Mouse (Mus musculus) naive thymus-derived CD4-positive, alpha-beta T cell, adult 2 months (primary cell): Measurements from ENCODE around the gene Tmbim1.

ENCODE experiments used
- DNase-seq: peaks from one replicate; pipeline ENCODE4 v3.0.0-alpha.2; 2011; ENCODE audit warnings: low read depth

Gene Tmbim1

GRCm38 (mm10) chr1:74294733-74295455 is 10.5 kb downstream of the Tmbim1 start:
- DNase-seq, result no peak

DNA sequence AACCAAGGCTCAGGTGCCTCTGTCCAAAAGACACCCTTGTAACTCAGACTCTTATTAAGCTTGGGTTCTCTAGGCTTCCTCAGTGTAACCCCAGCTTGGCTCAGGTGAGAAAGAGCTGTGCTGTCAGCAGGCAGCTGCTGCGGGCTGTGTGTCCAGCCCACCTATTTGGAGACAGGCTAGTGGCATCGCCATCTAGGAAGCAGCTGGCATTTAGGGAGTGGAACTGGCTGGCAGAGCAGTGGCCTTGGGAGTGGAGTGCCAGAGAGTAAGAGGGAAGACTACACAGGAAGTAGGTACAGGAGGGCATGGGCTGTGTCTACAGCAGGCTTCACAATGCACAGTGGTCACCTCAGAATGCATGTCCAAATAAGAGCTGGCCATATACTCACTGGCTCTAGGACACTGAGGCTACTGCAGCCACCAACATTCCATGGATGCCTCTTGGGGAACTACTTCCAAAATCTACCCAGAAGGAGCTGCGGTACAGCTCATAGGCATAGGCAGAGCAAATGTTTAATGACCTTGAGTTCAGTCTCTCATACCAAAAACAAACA is 11.3 kb downstream of the Tmbim1 start:
- DNase-seq, result no peak

DNA sequence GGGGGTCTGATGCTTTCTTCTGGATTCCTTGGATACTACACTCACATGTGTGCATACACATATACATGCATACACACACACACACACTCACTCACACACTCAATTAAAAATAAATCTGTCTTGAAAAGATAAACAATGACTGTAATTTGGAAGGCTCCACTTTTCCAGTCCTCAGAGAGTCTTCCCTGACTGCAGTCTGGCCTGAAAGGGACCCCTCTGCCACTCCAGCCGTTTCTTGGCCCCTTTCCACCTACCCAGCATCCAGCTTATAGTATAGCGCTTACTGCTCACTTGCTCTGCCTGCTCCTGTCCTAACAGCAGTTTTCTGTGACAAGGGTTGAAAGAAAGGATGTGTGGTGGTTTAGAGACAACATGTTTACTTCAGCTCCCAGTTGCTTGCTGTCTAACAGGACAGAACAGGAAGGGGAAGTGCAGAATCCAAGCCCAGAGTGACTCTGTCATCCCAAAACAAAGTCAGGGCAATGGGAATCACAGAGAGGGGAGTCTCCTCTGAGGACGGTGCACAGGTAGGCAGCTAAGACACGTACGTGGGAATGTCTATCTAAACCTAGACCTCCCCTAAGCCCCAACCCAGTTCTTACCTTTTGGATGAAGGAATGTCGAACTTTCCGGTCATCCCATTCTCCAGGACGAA is 12.0 kb downstream of the Tmbim1 start:
- no peak for DNase-seq

DNA sequence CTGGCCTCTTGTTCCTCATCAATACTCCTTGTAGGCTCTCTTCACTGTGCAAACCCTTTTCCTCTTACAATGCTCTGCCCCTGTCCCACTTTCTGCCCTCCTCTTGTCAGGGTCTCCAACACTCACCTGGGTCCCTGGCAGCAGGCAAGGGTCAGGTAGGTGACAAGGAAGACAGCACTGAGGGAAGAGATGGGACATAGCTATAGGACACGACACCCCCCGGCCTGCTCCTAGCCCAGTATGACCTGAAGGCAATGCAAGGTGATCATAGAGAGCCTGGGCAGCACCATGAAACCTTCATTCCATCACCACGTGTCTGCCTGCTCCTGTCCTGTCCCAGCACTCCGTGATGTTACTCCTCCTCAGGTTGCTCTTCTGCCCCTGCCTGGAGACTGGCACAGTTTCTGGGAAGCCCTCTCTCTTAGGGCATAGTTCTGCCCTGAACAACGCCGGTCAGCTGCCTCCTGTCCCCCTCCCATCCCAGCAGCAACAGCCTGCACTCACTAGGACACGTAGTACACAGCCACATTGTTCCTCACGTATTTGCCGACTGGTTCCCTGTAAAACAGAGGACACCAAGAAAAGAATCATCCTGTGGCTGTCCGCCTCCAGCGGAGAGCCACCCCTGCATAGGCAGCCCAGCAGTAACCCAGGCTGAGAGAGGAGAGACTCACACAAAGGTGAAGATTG is 12.9 kb downstream of the Tmbim1 start:
- no peak for DNase-seq

GRCm38 (mm10) chr1:74290141-74290540 is 15.3 kb downstream of the Tmbim1 start:
- no peak for DNase-seq

DNA sequence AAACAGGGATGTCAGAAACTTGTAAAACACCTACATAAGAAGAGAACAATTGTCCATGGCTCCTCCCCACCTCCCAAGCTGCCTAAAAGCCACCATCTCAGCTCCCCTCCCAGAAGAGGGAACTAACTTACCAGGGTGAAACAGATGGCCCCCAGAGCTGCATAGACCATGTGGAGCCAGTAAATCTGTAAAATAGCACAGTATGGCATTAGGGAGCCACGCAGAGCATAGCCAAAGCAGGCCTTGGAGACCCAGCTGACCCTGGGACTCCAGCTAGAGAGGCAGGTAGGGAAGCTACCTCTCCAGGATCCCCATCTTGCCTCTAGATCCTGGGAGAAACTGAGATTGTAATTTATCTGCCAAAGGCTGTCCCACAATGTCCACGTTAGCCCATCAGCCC is 15.7 kb downstream of the Tmbim1 start:
- no peak for DNase-seq

- DNase-seq, result no peak
Observed at GRCm38 (mm10) chr1:74289248-74289647, 16.2 kb downstream of the Tmbim1 start.

DNA sequence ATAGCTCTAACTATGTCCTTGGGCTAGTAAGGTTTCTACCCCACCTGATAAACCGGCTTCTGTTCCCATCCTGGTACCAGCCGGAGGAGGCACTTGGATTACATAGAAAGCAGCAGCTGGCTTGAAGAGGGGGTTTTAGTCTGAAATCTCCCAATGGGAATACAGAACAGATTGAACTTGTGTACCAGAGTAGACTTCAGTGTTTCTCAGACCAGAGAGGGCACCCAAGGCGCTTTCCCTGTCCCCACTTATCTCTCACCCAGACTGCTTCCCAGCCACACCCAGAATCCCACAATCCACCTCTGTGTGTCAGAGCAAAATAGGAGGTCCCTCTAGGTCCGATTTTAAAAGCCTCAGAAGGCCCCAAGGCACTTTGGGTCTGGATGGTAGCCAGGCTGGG is 17.1 kb downstream of the Tmbim1 start:
- no peak for DNase-seq

GRCm38 (mm10) chr1:74286869-74287607 is 18.4 kb downstream of the Tmbim1 start:
- DNase-seq, result peak; percentile 43

GRCm38 (mm10) chr1:74285212-74286010 is 20.0 kb downstream of the Tmbim1 start:
- peak; percentile 45 for DNase-seq

GRCm38 (mm10) chr1:74284543-74285160 is 20.8 kb downstream of the Tmbim1 start, which contains the start of the genes Aamp and Pnkd:
Gene Aamp (minus strand): TSS chr1:74284738.
Gene Pnkd (plus strand): TSS chr1:74284930.
- DNase-seq, result peak; percentile 100

- peak; percentile 63 for DNase-seq
Observed at GRCm38 (mm10) chr1:74283686-74284463, 21.5 kb downstream of the Tmbim1 start.

DNA sequence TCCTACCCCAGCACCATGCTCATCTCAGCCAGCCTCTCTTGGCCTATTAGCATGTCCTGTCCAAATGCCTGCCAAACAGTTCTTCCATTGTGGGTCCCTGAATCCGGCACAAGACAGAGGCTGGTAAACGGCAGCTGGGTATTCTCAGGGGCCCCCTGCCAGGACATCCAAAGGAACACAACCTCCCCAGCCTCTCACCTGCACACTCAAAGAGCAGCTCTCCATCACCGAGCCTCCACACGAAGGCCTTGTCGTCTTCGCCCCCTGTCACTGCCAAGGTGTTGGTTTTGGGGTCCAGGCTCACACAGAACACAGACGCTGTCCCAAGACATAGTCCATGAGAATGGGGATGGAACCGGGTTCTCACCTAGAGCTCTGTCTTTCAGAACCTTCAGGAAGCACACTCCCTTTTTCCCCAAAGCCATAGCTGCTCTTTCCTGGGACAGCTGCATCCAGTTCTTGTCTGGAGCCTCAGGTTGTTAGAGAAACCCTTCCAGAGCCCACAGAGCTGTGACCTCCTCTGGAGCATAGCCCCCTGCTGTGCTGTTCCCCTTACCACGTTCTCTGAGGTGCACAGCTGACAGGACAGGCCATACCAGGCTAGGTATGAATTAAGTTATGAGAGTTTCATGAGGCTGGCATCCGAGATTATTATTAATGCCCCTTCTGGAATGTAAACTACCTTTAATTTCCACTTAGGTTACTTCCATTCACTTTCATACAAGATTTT is 22.4 kb downstream of the Tmbim1 start:
- no peak for DNase-seq

GRCm38 (mm10) chr1:74281886-74282285 is 23.5 kb downstream of the Tmbim1 start:
- DNase-seq, result no peak

- no peak for DNase-seq
Observed at GRCm38 (mm10) chr1:74281372-74281771, 24.1 kb downstream of the Tmbim1 start.

- DNase-seq, result no peak
Observed at GRCm38 (mm10) chr1:74280591-74281325, 24.7 kb downstream of the Tmbim1 start.

GRCm38 (mm10) chr1:74278988-74279387 is 26.4 kb downstream of the Tmbim1 start:
- DNase-seq, result no peak

DNA sequence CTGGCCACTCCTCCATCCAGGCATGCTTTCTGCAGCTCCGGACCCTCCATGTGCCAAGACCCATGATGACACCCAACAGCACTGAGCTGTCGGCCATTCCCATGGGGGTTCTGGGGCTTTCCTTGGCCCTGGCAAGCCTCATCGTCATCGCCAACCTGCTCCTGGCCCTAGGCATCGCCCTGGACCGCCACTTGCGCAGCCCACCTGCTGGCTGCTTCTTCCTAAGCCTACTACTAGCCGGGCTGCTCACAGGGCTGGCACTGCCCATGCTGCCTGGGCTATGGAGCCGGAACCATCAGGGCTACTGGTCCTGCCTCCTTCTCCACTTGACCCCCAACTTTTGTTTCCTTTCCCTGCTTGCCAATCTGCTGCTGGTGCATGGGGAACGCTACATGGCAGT is 26.9 kb downstream of the Tmbim1 start, which contains the start of gene Gpbar1:
Gene Gpbar1 (plus strand): TSS at position 13 of the 400 bp plus-strand sequence.
- no peak for DNase-seq
